Mouse (Mus musculus) CH12.LX (cell line): ENCODE measurements around the gene Nt5c. TPM values are rescaled to one million over a fixed set of nuclear protein-coding genes. Genes with fewer than 3 reads are reported as not detected.

Experiments used
- DNase-seq: peaks from one replicate; pipeline ENCODE4 v3.0.0-alpha.2; 2013; ENCODE audit errors: extremely low read depth
- H3K27ac ChIP-seq: 2 replicates; pipeline ENCODE4 v1.5.1; 2012; ENCODE audit warnings: low read depth, mild to moderate bottlenecking, control low read depth, moderate library complexity; ENCODE audit not compliant: insufficient read depth
- H3K27me3 ChIP-seq: replicated peaks from 2 replicates; pipeline ENCODE3; 2012; ENCODE audit warnings: inconsistent platforms
- H3K36me3 ChIP-seq, 2 experiments: replicated peaks in 1 of 2; 2 replicates each; pipeline versions ENCODE3 to v1.6.1; 2012; ENCODE audit warnings: inconsistent platforms in 1 of 2, low read length in 1 of 2, mild to moderate bottlenecking in 1 of 2, mixed read lengths in 1 of 2, moderate library complexity in 1 of 2; ENCODE audit not compliant: control insufficient read depth in 1 of 2, insufficient read depth in 1 of 2
- H3K4me1 ChIP-seq, 2 experiments: 2 replicates each; pipeline ENCODE4 v1.6.1; 2012; ENCODE audit warnings: inconsistent platforms in 1 of 2, moderate library complexity in 1 of 2; ENCODE audit not compliant: insufficient read depth in 2 of 2, control insufficient read depth in 1 of 2
- H3K4me2 ChIP-seq: 2 replicates; pipeline ENCODE4 v1.6.1; 2012; ENCODE audit warnings: low read depth, mild to moderate bottlenecking, control low read depth; ENCODE audit not compliant: poor library complexity, insufficient read depth, severe bottlenecking
- H3K4me3 ChIP-seq, 3 experiments: fragments of 150-350 bp in 1 of 3; sonication (generic) in 1 of 3; replicated peaks in 1 of 3; 2 replicates each; pipeline versions ENCODE3 to v1.5.1; 2011 to 2012; ENCODE audit warnings: low read depth in 2 of 3, low read length in 2 of 3, mild to moderate bottlenecking in 2 of 3, moderate library complexity in 2 of 3, control low read depth in 1 of 3, improper control_type of control experiment in 1 of 3, inconsistent platforms in 1 of 3, mixed read lengths in 1 of 3; ENCODE audit not compliant: poor library complexity in 1 of 3
- H3K79me2 ChIP-seq: replicated peaks from 2 replicates; pipeline ENCODE4 v1.6.1; 2012; ENCODE audit warnings: mild to moderate bottlenecking, moderate library complexity; ENCODE audit not compliant: control insufficient read depth, poor library complexity, insufficient read depth, severe bottlenecking; ENCODE audit errors: extremely low read depth
- H3K9ac ChIP-seq: 2 replicates; pipeline ENCODE4 v1.6.1; 2012; ENCODE audit warnings: low read depth, mild to moderate bottlenecking, control low read depth, moderate library complexity; ENCODE audit not compliant: insufficient read depth
- H3K9me3 ChIP-seq: replicated peaks from 2 replicates; pipeline ENCODE3; 2012; ENCODE audit warnings: low read length, inconsistent platforms, mixed read lengths
- CHD1 ChIP-seq: IDR thresholded peaks from 2 replicates; pipeline ENCODE4 v1.6.1; 2012; ENCODE audit warnings: low read depth, low read length, improper control_type of control experiment, inconsistent platforms
- CHD2 ChIP-seq: IDR thresholded peaks from 2 replicates; pipeline ENCODE4 v1.6.1; 2011; ENCODE audit warnings: low read length, improper control_type of control experiment
- CTCF ChIP-seq, 2 experiments: IDR thresholded peaks in 1 of 2; conservative IDR thresholded peaks in 1 of 2; 2 replicates each; pipeline ENCODE4 v1.5.1; 2011 to 2012; ENCODE audit warnings: low read depth in 2 of 2, low read length in 2 of 2, improper control_type of control experiment in 1 of 2, inconsistent platforms in 1 of 2, mild to moderate bottlenecking in 1 of 2, moderate library complexity in 1 of 2
- E2F4 ChIP-seq: IDR thresholded peaks from 2 replicates; pipeline ENCODE4 v1.6.1; 2011; ENCODE audit warnings: low read depth, low read length, improper control_type of control experiment; ENCODE audit not compliant: insufficient replicate concordance
- ELF1 ChIP-seq: IDR thresholded peaks from 2 replicates; pipeline ENCODE4 v1.6.1; 2014; ENCODE audit warnings: low read depth, mild to moderate bottlenecking, inconsistent platforms, low read length, improper control_type of control experiment
- ETS1 ChIP-seq: conservative IDR thresholded peaks from 2 replicates; pipeline ENCODE4 v1.6.1; 2012; ENCODE audit warnings: low read depth, mild to moderate bottlenecking, inconsistent platforms, low read length, improper control_type of control experiment, moderate library complexity
- GABPA ChIP-seq: IDR thresholded peaks from 2 replicates; pipeline ENCODE4 v1.6.1; 2012; ENCODE audit warnings: low read depth, low read length, improper control_type of control experiment, inconsistent platforms; ENCODE audit not compliant: insufficient replicate concordance
- HCFC1 ChIP-seq: IDR thresholded peaks from 2 replicates; pipeline ENCODE4 v1.6.1; 2012; ENCODE audit warnings: low read depth, mild to moderate bottlenecking, inconsistent platforms, low read length, improper control_type of control experiment
- IRF4 ChIP-seq: IDR thresholded peaks from 2 replicates; pipeline ENCODE4 v1.6.1; 2014; ENCODE audit warnings: low read depth, mild to moderate bottlenecking, inconsistent platforms, low read length, improper control_type of control experiment
- MAX ChIP-seq: IDR thresholded peaks from 2 replicates; pipeline ENCODE4 v1.6.1; 2011; ENCODE audit warnings: low read length, improper control_type of control experiment
- MAZ ChIP-seq: IDR thresholded peaks from 2 replicates; pipeline ENCODE4 v1.6.1; 2012; ENCODE audit warnings: low read depth, mild to moderate bottlenecking, inconsistent platforms, low read length, improper control_type of control experiment, moderate library complexity
- MYC ChIP-seq: IDR thresholded peaks from 2 replicates; pipeline ENCODE4 v1.6.1; 2011; ENCODE audit warnings: low read depth, mild to moderate bottlenecking, improper control_type of control experiment, low read length
- NRF1 ChIP-seq: IDR thresholded peaks from 2 replicates; pipeline ENCODE4 v1.6.1; 2014; ENCODE audit warnings: low read depth, mild to moderate bottlenecking, inconsistent platforms, low read length, improper control_type of control experiment, moderate library complexity
- PAX5 ChIP-seq: IDR thresholded peaks from 2 replicates; pipeline ENCODE4 v1.6.1; 2012; ENCODE audit warnings: low read length, inconsistent platforms, mixed read lengths
- POLR2A ChIP-seq: IDR thresholded peaks from 2 replicates; pipeline ENCODE4 v1.6.1; 2011; ENCODE audit warnings: low read depth, mild to moderate bottlenecking, improper control_type of control experiment, low read length
- RAD21 ChIP-seq: IDR thresholded peaks from 2 replicates; pipeline ENCODE4 v1.6.1; 2011; ENCODE audit warnings: low read depth, mild to moderate bottlenecking, low read length, improper control_type of control experiment, moderate library complexity
- RCOR1 ChIP-seq: conservative IDR thresholded peaks from 2 replicates; pipeline ENCODE4 v1.6.1; 2012; ENCODE audit warnings: low read depth, mild to moderate bottlenecking, inconsistent platforms, low read length, improper control_type of control experiment
- TBP ChIP-seq: conservative IDR thresholded peaks from 2 replicates; pipeline ENCODE4 v1.6.1; 2011; ENCODE audit warnings: low read depth, low read length, improper control_type of control experiment
- TCF12 ChIP-seq: IDR thresholded peaks from 2 replicates; pipeline ENCODE4 v1.6.1; 2014; ENCODE audit warnings: low read depth, mild to moderate bottlenecking, inconsistent platforms, low read length, improper control_type of control experiment
- UBTF ChIP-seq: IDR thresholded peaks from 2 replicates; pipeline ENCODE4 v1.6.1; 2012; ENCODE audit warnings: low read depth, mild to moderate bottlenecking, inconsistent platforms, low read length, improper control_type of control experiment, moderate library complexity
- USF1 ChIP-seq: IDR thresholded peaks from 2 replicates; pipeline ENCODE4 v1.6.1; 2014; ENCODE audit warnings: low read depth, mild to moderate bottlenecking, inconsistent platforms, low read length, improper control_type of control experiment
- ZNF384 ChIP-seq: IDR thresholded peaks from 2 replicates; pipeline ENCODE4 v1.6.1; 2012; ENCODE audit warnings: low read depth, low read length, improper control_type of control experiment, inconsistent platforms
- dilution Hi-C: fragments of 300-500 bp; cut with MboI; formaldehyde crosslinking; loops from 2 replicates; pipeline ENCODE4 v1.14.3; 2020; ENCODE audit warnings: low sequenced_read_pairs; ENCODE audit not compliant: extremely low pct_unique_long_range_greater_than_20kb, extremely low pct_ligation_motif_present
- in situ Hi-C: fragments of 300-500 bp; cut with MboI; formaldehyde crosslinking; loops from 3 replicates; pipeline ENCODE4 v1.14.3; 2019; ENCODE audit warnings: low sequenced_read_pairs, low pct_ligation_motif_present, low pct_unique_long_range_greater_than_20kb, mixed read lengths
- polyA plus RNA-seq: library from polyadenylated mRNA; unstranded; fragments of >175 nt; gene quantifications from 2 replicates; pipeline ENCODE4 v1.2.1, GENCODE M21; 2012; ENCODE audit warnings: low read depth; ENCODE audit not compliant: insufficient read length
- total RNA-seq, 2 experiments: library from RNA; depleted of rRNA; stranded (reverse); fragments of 300-350 nt in 1 of 2; fragments of >200 nt in 1 of 2; gene quantifications; 2 replicates each; pipeline ENCODE4 v1.2.3; 2012 to 2014

Nt5c gene
- total and polyA plus RNA-seq, 3 experiments: 65.3 to 175 (median 151) TPM

- H3K79me2 ChIP-seq: peaks cover 27% of the 10 kb centered on the region
- no peak overlapping the region for H3K4me2 ChIP-seq
- H3K27me3 ChIP-seq: peaks cover under 1% of the 10 kb centered on the region
- peaks cover 5 to 13% of the 10 kb centered on the region in 2 experiments for H3K36me3 ChIP-seq
- peak; percentile 88 for TF ChIP-seq ZNF384
- no peak for TF ChIP-seq USF1
- peak; percentile 73; the same call in 1 of the 2 replicates for TF ChIP-seq MYC
- peak; percentile 14 for TF ChIP-seq RAD21
- peak; percentile 15 to 63; a peak in 2 of 4 replicates for TF ChIP-seq CTCF (conservative IDR thresholded peaks at IDR 0.05 in 1 of 2, IDR thresholded peaks at IDR 0.05 in 1 of 2; ENCODE audit: low read depth in 2 of 2, low read length in 2 of 2)
- no peaks in the 10 kb centered on the region for H3K9me3 ChIP-seq
- no peak for DNase-seq
- dilution Hi-C loops (no loop called here), in situ Hi-C loops (no loop called here)
- peaks cover 6 to 29% of the 10 kb centered on the region in 2 experiments; a peak in 3 of 4 replicates for H3K4me1 ChIP-seq
- no peak overlapping the region for H3K4me3 ChIP-seq
- H3K9ac ChIP-seq: no peak overlapping the region
- H3K27ac ChIP-seq: no peak overlapping the region
Measured at GRCm38 (mm10) chr11:115538045-115538444, 46.4 kb upstream of the Nt5c start.

GRCm38 (mm10) chr11:115536856-115537568 lies 45.4 kb upstream of the Nt5c start:
- peaks cover 9 to 39% of the 10 kb centered on the region in 2 experiments; a peak in 3 of 4 replicates for H3K4me1 ChIP-seq
- peak overlapping the region in 2 of 3 experiments; percentile 45 to 82 for H3K4me3 ChIP-seq
- dilution Hi-C loops: no loop called here
- TF ChIP-seq ZNF384: peak; percentile 8; the same call in 1 of the 2 replicates
- TF ChIP-seq RCOR1: no peak
- TF ChIP-seq CTCF (conservative IDR thresholded peaks at IDR 0.05 in 1 of 2, IDR thresholded peaks at IDR 0.05 in 1 of 2; ENCODE audit: low read depth in 2 of 2, low read length in 2 of 2): peak in 1 of 2 experiments; percentile 8; a peak in 1 of 4 replicates
- no peak overlapping the region for H3K9ac ChIP-seq
- H3K79me2 ChIP-seq: peaks cover 37% of the 10 kb centered on the region
- no peaks in the 10 kb centered on the region for H3K27me3 ChIP-seq
- in situ Hi-C loops: no loop called here
- peaks cover 14 to 24% of the 10 kb centered on the region in 2 experiments for H3K36me3 ChIP-seq
- DNase-seq: no peak
- no peaks in the 10 kb centered on the region for H3K9me3 ChIP-seq
- H3K4me2 ChIP-seq: peak overlapping the region; percentile 60; the same call in 1 of the 2 replicates
- H3K27ac ChIP-seq: peak overlapping the region; percentile 94

GRCm38 (mm10) chr11:115536038-115536681 lies 44.5 kb upstream of the Nt5c start, which contains the start of gene Sumo2:
Gene Sumo2, minus strand, starts transcription at chr11:115536276.
- peak; percentile 96 for DNase-seq
- in situ Hi-C loops (no loop called here), dilution Hi-C loops (no loop called here)
- no peaks in the 10 kb centered on the region for H3K9me3 ChIP-seq
- peaks cover 21 to 32% of the 10 kb centered on the region in 2 experiments for H3K36me3 ChIP-seq
- H3K4me1 ChIP-seq: peaks cover 9 to 46% of the 10 kb centered on the region in 2 experiments; a peak in 3 of 4 replicates
- peak within 1 kb of the TSS; percentile 94 for H3K27ac ChIP-seq
- H3K4me3 ChIP-seq: peak within 1 kb of the TSS; percentile 82 to 96 (median 84)
- H3K27me3 ChIP-seq: no peaks in the 10 kb centered on the region
- peaks cover 46% of the 10 kb centered on the region for H3K79me2 ChIP-seq
- peak within 1 kb of the TSS; percentile 97 for H3K9ac ChIP-seq
- peak within 1 kb of the TSS; percentile 97 for H3K4me2 ChIP-seq
- TF ChIP-seq NRF1 (peak; percentile 55; the same call in 1 of the 2 replicates), GABPA (peak; percentile 46; the same call in 1 of the 2 replicates), PAX5 (no peak), CHD2 (peak; percentile 23; the same call in 1 of the 2 replicates), MAX (peak; percentile 85), IRF4 (0 out of 2 replicates have a peak, but pooled peaks have one; percentile 47), HCFC1 (peak; percentile 54), POLR2A (peak; percentile 75), TCF12 (peak; percentile 71), MAZ (peak; percentile 98), CHD1 (no peak), ETS1 (no peak), ELF1 (peak; percentile 37; the same call in 1 of the 2 replicates), UBTF (0 out of 2 replicates have a peak, but pooled peaks have one; percentile 19), E2F4 (0 out of 2 replicates have a peak, but pooled peaks have one; percentile 46), TBP (peak; percentile 76)
